Mouse (Mus musculus) erythroblast, embryonic 14.5 days (primary cell): Measurements from ENCODE around the gene Nes.

Experiments used
- GATA1 ChIP-seq: IDR thresholded peaks from 2 replicates; pipeline ENCODE4 v1.6.1; 2012; ENCODE audit warnings: low read length, inconsistent platforms, mixed read lengths
- TAL1 ChIP-seq: IDR thresholded peaks from 3 replicates; pipeline ENCODE4 v1.6.1; 2012; ENCODE audit warnings: low read length, inconsistent platforms, mixed read lengths

- no peak for TF ChIP-seq TAL1
- no peak for TF ChIP-seq GATA1
Measured at GRCm38 (mm10) chr3:87996971-87997614, 26.2 kb downstream of the Nes start.
